Mouse (Mus musculus) embryonic fibroblast, embryonic 13.5 days (primary cell): ENCODE data around the gene Pax6.

Source experiments
- CTCF ChIP-seq: IDR thresholded peaks from 2 replicates; pipeline ENCODE4 v1.5.1; 2011; ENCODE audit warnings: mild to moderate bottlenecking, control low read depth, low read length, moderate library complexity, borderline replicate concordance; ENCODE audit not compliant: insufficient read depth
- POLR2A ChIP-seq: IDR thresholded peaks from 2 replicates; pipeline ENCODE4 v1.6.1; 2011; ENCODE audit warnings: low read depth, mild to moderate bottlenecking, control low read depth, low read length, moderate library complexity

GRCm38 (mm10) chr2:105671798-105672595 lies 3.3 kb downstream of the Pax6 start:
- TF ChIP-seq CTCF (no peak), POLR2A (no peak)
